Mouse (Mus musculus) embryonic fibroblast, embryonic 13.5 days (primary cell): ENCODE measurements at regions not wholly inside any gene's neighbourhood (a gene's known extent, or its start where the extent isn't known, plus 50 kb on each side); places are given as distances from the start of the nearest gene placed in this dataset.

Experiments
- CTCF ChIP-seq: IDR thresholded peaks from 2 replicates; pipeline ENCODE4 v1.5.1; 2011; ENCODE audit warnings: mild to moderate bottlenecking, control low read depth, low read length, moderate library complexity, borderline replicate concordance; ENCODE audit not compliant: insufficient read depth
- POLR2A ChIP-seq: IDR thresholded peaks from 2 replicates; pipeline ENCODE4 v1.6.1; 2011; ENCODE audit warnings: low read depth, mild to moderate bottlenecking, control low read depth, low read length, moderate library complexity

DNA sequence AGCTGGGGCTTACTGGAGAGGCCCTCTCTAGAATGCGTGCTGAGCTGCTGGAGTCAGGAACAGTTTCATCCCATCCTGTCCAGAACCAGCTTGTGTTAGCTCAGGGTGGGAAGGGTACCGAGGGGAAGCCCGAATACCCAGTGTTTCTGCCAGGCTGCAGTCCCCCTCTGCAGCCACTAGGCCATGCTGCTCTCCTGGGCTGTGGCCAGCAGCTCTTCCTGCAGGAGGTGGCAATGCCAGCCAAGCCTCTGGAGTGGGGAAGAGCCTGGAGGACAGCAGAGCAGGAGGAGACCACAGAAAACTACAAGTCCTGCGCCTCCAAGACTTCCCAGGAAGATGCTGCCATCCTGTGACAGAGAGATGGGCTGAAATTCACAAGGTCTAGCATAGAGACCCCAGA, 167.9 kb downstream of the Cyp26b1 start:
- TF ChIP-seq CTCF, result peak; percentile 66
- TF ChIP-seq POLR2A, result no peak
